Mouse (Mus musculus): ENCODE measurements around the gene Kctd21.

DNA sequence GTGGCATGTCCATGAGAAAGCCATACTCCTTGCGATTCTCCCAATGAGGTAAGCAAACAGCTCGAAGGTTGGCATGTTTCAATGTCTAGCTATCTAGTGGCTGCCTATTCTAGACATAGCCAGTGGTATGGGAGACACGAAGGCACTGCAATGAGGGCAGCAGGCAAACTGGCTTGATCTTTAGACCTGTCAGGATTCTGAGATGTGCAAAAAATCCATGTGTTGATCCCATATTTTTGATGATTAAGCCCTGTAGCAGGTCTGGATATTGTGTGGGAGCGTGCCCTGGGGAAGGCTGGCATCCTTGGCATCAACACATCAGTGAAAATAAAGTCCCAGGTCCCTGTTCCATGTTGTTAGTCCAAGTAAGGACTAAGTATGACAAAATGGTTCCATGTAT is 56.4 kb downstream of the Kctd21 start:
- TF ChIP-seq USF2 (IDR thresholded peaks at IDR 0.05; ENCODE audit: borderline replicate concordance in 1 of 2, insufficient read depth in 1 of 2, low read depth in 1 of 2, low read length in 2 of 2) (no peak), POLR2A (IDR thresholded peaks at IDR 0.05; ENCODE audit: control insufficient read depth in 1 of 2, insufficient read depth in 1 of 2, low read depth in 1 of 2, low read length in 2 of 2, poor library complexity in 1 of 2) (no peak), CTCF (IDR thresholded peaks at IDR 0.05 in 2 of 3, conservative IDR thresholded peaks at IDR 0.05 in 1 of 3; ENCODE audit: control insufficient read depth in 1 of 3, insufficient read depth in 1 of 3, low read depth in 2 of 3, low read length in 3 of 3, poor library complexity in 1 of 3, severe bottlenecking in 1 of 3) (no peak), TCF12 (IDR thresholded peaks at IDR 0.05; ENCODE audit: low read depth, low read length) (no peak), TBP (IDR thresholded peaks at IDR 0.05; ENCODE audit: low read depth, low read length) (no peak), MAFK (IDR thresholded peaks at IDR 0.05; ENCODE audit: borderline replicate concordance, low read depth, low read length) (no peak)
